Mouse (Mus musculus) forebrain, embryonic 11.5 days (tissue): Measurements from ENCODE around the gene Sult1d1. TPM values are rescaled to one million over a fixed set of nuclear protein-coding genes. Genes with fewer than 3 reads are reported as not detected.
"Not testable (repeated sequence)": the region's sequence is repeated elsewhere in the genome, so short reads cannot be mapped to it uniquely, and the experiment has no call there.

Source experiments
- ATAC-seq: fragments of 200-750 bp; cut with Nextera tagmentation; replicated peaks from 2 replicates; pipeline ENCODE4 v1.8.0; 2017; ENCODE audit warnings: moderate TSS enrichment; ENCODE audit not compliant: low FRiP score
- DNase-seq: peaks from one replicate; pipeline ENCODE4 v3.0.0-alpha.2; 2017; ENCODE audit warnings: low spot score
- H3K27ac ChIP-seq: fragments of 300-500 bp; sonication (generic); 2 replicates; pipeline ENCODE4 v1.5.1; 2014; ENCODE audit warnings: low read depth, low read length
- H3K27me3 ChIP-seq: fragments of 300-500 bp; sonication (generic); 2 replicates; pipeline ENCODE4 v1.6.1; 2014; ENCODE audit warnings: mild to moderate bottlenecking, low read length, mixed read lengths; ENCODE audit not compliant: control insufficient read depth, insufficient read depth
- H3K36me3 ChIP-seq: fragments of 300-500 bp; sonication (generic); 2 replicates; pipeline ENCODE4 v1.6.1; 2014; ENCODE audit warnings: mild to moderate bottlenecking, low read length, moderate library complexity, mixed read lengths; ENCODE audit not compliant: control insufficient read depth, insufficient read depth
- H3K4me1 ChIP-seq: fragments of 300-500 bp; sonication (generic); replicated peaks from 2 replicates; pipeline ENCODE4 v1.6.1; 2014; ENCODE audit warnings: low read length, mixed read lengths; ENCODE audit not compliant: control insufficient read depth, insufficient read depth
- H3K4me2 ChIP-seq: fragments of 300-500 bp; sonication (generic); 2 replicates; pipeline ENCODE4 v1.6.1; 2014; ENCODE audit warnings: low read depth, mild to moderate bottlenecking, low read length, moderate library complexity, mixed read lengths; ENCODE audit not compliant: severe bottlenecking
- H3K4me3 ChIP-seq: fragments of 300-500 bp; sonication (generic); 2 replicates; pipeline ENCODE4 v1.5.1; 2014; ENCODE audit warnings: low read depth, low read length
- H3K9ac ChIP-seq: fragments of 300-500 bp; sonication (generic); 2 replicates; pipeline ENCODE4 v1.6.1; 2014; ENCODE audit warnings: low read length
- H3K9me3 ChIP-seq: fragments of 300-500 bp; sonication (generic); 2 replicates; pipeline ENCODE4 v1.6.1; 2016; ENCODE audit warnings: low read length, mixed read lengths; ENCODE audit not compliant: control insufficient read depth
- WGBS: fragments of 180-500 bp; shearing (Covaris S2); extraction: QIAGEN DNeasy Blood & Tissue Kit; methylation state at CpG from one replicate; pipeline ENCODE4 v1.1.7; 2014; 5-methylcytosine and 5-hydroxymethylcytosine counted together
- microRNA-seq: library from miRNA; unstranded; fragments of <30 nt; microRNA quantifications from one replicate; pipeline ENCODE4, GENCODE M21; 2016; ENCODE audit not compliant: insufficient number of aligned reads
- polyA plus RNA-seq: library from polyadenylated mRNA; unstranded; fragments of >200 nt; fragmentation: Nextera tagmentation; extraction: Ambion mirVana; gene quantifications from 2 replicates; pipeline ENCODE4 v1.2.1, GENCODE M21; 2014

Sult1d1 gene
- polyA plus RNA-seq, 1 experiment from 2014 or later = not detected

DNA sequence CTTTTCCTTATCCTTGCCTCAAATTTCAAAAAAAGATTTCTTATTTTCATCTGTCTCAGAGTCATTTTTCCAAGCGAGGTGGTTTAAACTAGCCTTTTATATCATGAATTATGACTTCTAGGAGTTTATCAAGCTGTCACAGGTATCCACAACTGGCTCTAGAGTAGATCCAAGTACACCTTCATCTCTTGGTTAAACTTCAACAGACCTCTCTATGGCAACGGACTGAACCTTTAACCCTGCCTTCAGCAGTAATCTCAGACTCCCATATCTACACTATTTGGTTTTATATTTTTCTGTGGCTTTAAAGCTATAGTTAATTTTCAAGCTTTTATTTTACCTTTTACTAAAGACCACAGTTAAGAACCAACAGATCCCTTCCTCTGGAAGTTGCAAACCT lies 36.5 kb downstream of the Sult1d1 start:
- ATAC-seq (no peak), DNase-seq (no peak)
- H3K4me2 ChIP-seq = no peak overlapping the region
- H3K27ac ChIP-seq = no peak overlapping the region
- no peaks in the 10 kb centered on the region for H3K4me1 ChIP-seq
- no peaks in the 10 kb centered on the region for H3K9me3 ChIP-seq
- no peak overlapping the region for H3K9ac ChIP-seq
- no peak overlapping the region for H3K4me3 ChIP-seq
- H3K36me3 ChIP-seq = no peaks in the 10 kb centered on the region
- H3K27me3 ChIP-seq = no peaks in the 10 kb centered on the region
- WGBS = 82% methylated on average over 2 of the region's 2 CpGs

DNA sequence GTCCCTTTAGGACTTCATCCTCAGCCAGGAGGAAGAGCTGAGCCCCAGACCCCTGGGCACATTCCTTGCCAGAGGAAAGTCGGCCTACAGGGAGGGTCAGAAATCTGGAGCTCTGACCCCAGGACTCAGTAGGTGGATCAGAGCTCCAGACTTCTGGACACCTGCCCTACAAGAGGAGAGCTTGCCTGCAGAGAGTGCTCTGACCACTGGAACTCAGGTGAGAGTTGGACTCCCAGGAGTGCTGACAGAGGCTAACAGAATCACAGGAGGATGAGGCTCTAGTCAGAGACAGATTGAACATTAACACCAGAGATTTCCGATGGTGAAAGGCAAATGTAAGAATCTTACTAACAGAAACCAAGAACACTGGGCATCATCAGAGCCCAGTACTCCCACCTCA lies 45.3 kb downstream of the Sult1d1 start:
- DNase-seq, H3K4me2 ChIP-seq, H3K9ac ChIP-seq, H3K4me1 ChIP-seq, H3K9me3 ChIP-seq, H3K27me3 ChIP-seq, H3K27ac ChIP-seq, H3K36me3 ChIP-seq, H3K4me3 ChIP-seq, ATAC-seq: not testable (repeated sequence)
- 95% methylated on average over 2 of the region's 2 CpGs for WGBS

GRCm38 (mm10) chr5:87505776-87506458 lies 62.9 kb downstream of the Sult1d1 start:
- Histone ChIP-seq H3K27me3 (no peaks in the 10 kb centered on the region), H3K4me2 (no peak overlapping the region), H3K9me3 (no peaks in the 10 kb centered on the region), H3K9ac (no peak overlapping the region), H3K36me3 (no peaks in the 10 kb centered on the region), H3K4me1 (no peaks in the 10 kb centered on the region), H3K4me3 (no peak overlapping the region), H3K27ac (no peak overlapping the region)
- WGBS = 40% methylated on average over 4 of the region's 4 CpGs
- DNase-seq (no peak), ATAC-seq (no peak)

Small RNA genes lying within 50 kb of the gene (microRNA-seq; reads per million reads assigned to microRNA genes)
- not detected for gene Mir3969

Other genes with a start within 250 kb of the Sult1d1 start
- gene Ugt2a3, start 231.8 kb downstream of the Sult1d1 start, polyA plus RNA-seq = not detected in 2 replicates
- gene Ugt2b38, start 144.8 kb downstream of the Sult1d1 start, polyA plus RNA-seq = not detected in 2 replicates
- not detected in 2 replicates for gene Ugt2a2, start 86.8 kb downstream of the Sult1d1 start, polyA plus RNA-seq
- gene Gm43638, start 82.2 kb downstream of the Sult1d1 start, polyA plus RNA-seq = not detected in 2 replicates
- gene Ugt2a1, start 78.2 kb downstream of the Sult1d1 start, polyA plus RNA-seq = 0.31 and 0.59 TPM in 2 replicates
- 0.16 TPM in 1 of 2 replicates, not detected in the other for gene Sult1b1, start 30.8 kb downstream of the Sult1d1 start, polyA plus RNA-seq
- gene Sult1e1, start 22.6 kb upstream of the Sult1d1 start, polyA plus RNA-seq = 1.1 and 1.3 TPM in 2 replicates
- not detected in 2 replicates for gene Csn1s1, start 97.2 kb upstream of the Sult1d1 start, polyA plus RNA-seq
- not detected in 2 replicates for gene Csn2, start 130.6 kb upstream of the Sult1d1 start, polyA plus RNA-seq
- not detected in 2 replicates for gene Csn1s2a, start 205.5 kb upstream of the Sult1d1 start, polyA plus RNA-seq
- gene Csn1s2b, start 239.1 kb upstream of the Sult1d1 start, polyA plus RNA-seq = not detected in 2 replicates